Mouse (Mus musculus) small intestine, adult 2 months (tissue): ENCODE measurements around the gene Il20rb. TPM values are rescaled to one million over a fixed set of nuclear protein-coding genes. Genes with fewer than 3 reads are reported as not detected.

Experiments used
- H3K27ac ChIP-seq: fragments of 200-500 bp; 2 replicates; pipeline ENCODE4 v1.5.1; 2012; ENCODE audit warnings: low read depth, low read length, control low read depth, inconsistent platforms; ENCODE audit not compliant: insufficient read depth
- H3K27me3 ChIP-seq: fragments of 200-500 bp; 2 replicates; pipeline ENCODE4 v1.6.1; 2012; ENCODE audit warnings: mild to moderate bottlenecking, moderate library complexity, low read length, inconsistent platforms; ENCODE audit not compliant: control insufficient read depth, insufficient read depth
- H3K36me3 ChIP-seq: fragments of 200-500 bp; 2 replicates; pipeline ENCODE4 v1.6.1; 2012; ENCODE audit warnings: mild to moderate bottlenecking, low read length, control low read depth, inconsistent platforms; ENCODE audit not compliant: control insufficient read depth, insufficient read depth
- H3K4me1 ChIP-seq: fragments of 200-500 bp; 2 replicates; pipeline ENCODE4 v1.6.1; 2012; ENCODE audit warnings: low read length, inconsistent platforms, mixed read lengths; ENCODE audit not compliant: control insufficient read depth, insufficient read depth, insufficient read length
- H3K4me3 ChIP-seq: fragments of 200-500 bp; 2 replicates; pipeline ENCODE4 v1.5.1; 2012; ENCODE audit warnings: low read depth, mild to moderate bottlenecking, control low read depth, inconsistent platforms, low read length, moderate library complexity
- CTCF ChIP-seq: fragments of 200-500 bp; IDR thresholded peaks from 2 replicates; pipeline ENCODE4 v1.5.1; 2012; ENCODE audit warnings: low read depth, mild to moderate bottlenecking, control low read depth, inconsistent platforms, low read length, moderate library complexity, mixed read lengths; ENCODE audit not compliant: insufficient replicate concordance, insufficient read length; ENCODE audit errors: extremely low read depth
- POLR2A ChIP-seq: fragments of 200-500 bp; IDR thresholded peaks from 2 replicates; pipeline ENCODE4 v1.6.1; 2012; ENCODE audit warnings: low read depth, mild to moderate bottlenecking, control low read depth, inconsistent platforms, low read length, moderate library complexity
- WGBS: fragments of 180-500 bp; shearing (Covaris S2); methylation state at CpG from one replicate; pipeline ENCODE4 v1.1.7; 2018; 5-methylcytosine and 5-hydroxymethylcytosine counted together
- polyA plus RNA-seq: library from polyadenylated mRNA; depleted of rRNA; stranded (reverse); fragments of >200 nt; gene quantifications from 2 replicates; pipeline ENCODE4 v1.2.3, GENCODE M21; 2012

Gene Il20rb
- polyA plus RNA-seq, 1 experiment, result 1.1 TPM

DNA sequence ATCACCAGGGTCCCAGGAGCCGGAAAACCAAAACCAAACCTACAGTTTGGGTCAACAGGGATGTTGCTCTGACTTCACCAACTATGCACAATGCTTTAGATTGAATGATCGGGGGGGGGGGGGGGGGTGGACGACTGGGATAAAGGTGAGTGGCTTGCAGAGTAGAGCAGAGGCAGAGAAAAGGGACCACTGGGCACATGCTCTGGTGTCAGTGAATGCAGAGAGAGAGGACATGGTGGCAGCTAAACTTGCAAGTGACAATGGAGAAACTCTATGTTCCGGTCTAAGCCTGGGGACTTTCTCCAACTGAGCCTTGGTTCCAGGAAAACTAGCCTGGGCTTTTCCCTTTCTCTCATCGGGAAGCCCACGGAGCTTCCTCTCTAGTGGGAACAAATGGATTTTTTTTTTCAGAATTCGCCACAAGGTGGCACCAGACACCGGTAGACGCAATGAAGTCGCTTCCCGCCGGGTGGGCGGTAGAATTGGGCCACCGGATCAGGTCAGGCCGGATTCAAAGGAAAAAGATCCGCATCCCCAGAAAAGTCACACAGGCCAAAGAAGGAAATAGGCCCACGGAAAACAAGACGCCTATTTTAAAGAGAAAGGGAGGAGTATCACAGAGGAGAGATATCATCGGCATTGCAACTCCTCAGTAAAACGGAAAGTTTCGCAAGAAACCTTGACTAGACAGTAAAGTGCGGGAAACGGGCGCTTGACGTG, 32.5 kb downstream of the Il20rb start:
- WGBS, result 3% methylated on average over 25 of the region's 25 CpGs
- 0 out of 2 replicates have a peak, but pooled peaks cover 2% of the 10 kb centered on the region for H3K4me1 ChIP-seq
- H3K27me3 ChIP-seq, result no peaks in the 10 kb centered on the region
- TF ChIP-seq CTCF, result peak; percentile 89; the same call in 1 of the 2 replicates
- no peak for TF ChIP-seq POLR2A
- H3K4me3 ChIP-seq, result peak overlapping the region; percentile 61
- peaks cover 10% of the 10 kb centered on the region for H3K36me3 ChIP-seq
- H3K27ac ChIP-seq, result no peak overlapping the region

DNA sequence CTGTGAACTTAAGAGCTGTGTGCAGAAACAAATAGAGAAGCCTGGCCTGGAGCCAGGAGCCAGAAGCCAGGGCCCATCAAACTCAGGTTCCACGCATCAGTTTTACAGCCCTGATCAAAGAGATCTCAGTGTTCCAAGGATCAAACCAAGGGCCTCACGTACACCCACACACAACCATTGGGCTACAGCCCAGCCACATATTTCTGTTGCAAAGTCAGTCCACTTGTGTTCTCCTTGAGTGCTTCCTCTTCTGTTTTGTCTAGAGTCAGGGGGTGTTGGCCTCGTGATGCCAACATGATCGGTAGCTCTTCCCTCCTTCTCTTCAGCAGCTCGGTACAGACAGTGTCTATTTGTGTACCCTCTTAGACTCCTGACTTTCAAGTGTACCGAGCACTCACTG, 34.2 kb downstream of the Il20rb start:
- WGBS, result 10% methylated on average over 6 of the region's 6 CpGs
- Histone ChIP-seq H3K4me3 (no peak overlapping the region), H3K27ac (no peak overlapping the region), H3K36me3 (no peaks in the 10 kb centered on the region), H3K27me3 (no peaks in the 10 kb centered on the region), H3K4me1 (0 out of 2 replicates have a peak, but pooled peaks cover 2% of the 10 kb centered on the region)
- TF ChIP-seq POLR2A, result no peak
- TF ChIP-seq CTCF, result no peak

DNA sequence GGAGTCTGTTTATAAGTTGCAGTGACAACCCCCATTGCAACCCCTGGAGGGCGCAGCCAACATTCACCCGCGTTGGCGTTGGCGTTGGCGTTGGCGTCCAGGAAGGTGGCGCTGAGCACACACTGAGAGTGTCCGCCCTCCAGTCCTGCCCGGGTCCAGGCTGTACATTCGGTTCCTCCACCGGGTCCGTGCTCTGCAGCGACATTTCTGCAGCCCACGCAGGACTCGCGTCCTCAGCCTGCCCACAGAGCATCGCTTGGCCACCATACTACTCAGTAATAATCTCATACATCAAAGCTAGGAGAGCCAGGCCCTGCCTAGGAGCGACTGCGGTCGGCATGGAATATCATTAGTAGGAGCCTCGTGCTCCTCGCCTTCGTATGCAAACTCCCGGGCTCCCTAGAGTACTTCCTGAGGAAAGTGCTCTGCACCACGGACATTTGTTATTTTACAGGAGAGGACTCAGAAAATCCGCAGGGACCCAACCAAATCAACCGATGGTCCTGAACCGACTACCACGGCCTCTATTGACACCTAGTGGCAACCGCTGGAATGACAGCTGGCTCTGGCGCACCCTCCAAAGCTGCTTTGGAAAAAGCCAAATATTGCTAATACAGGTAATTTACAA, 40.4 kb downstream of the Il20rb start:
- peak overlapping the region; percentile 69 for H3K4me3 ChIP-seq
- H3K36me3 ChIP-seq, result no peaks in the 10 kb centered on the region
- peaks cover 4% of the 10 kb centered on the region; the same call in 1 of the 2 replicates for H3K4me1 ChIP-seq
- H3K27me3 ChIP-seq, result no peaks in the 10 kb centered on the region
- no peak overlapping the region for H3K27ac ChIP-seq
- WGBS, result 2% methylated on average over 32 of the region's 32 CpGs
- TF ChIP-seq CTCF (peak; percentile 93; the same call in 1 of the 2 replicates), POLR2A (0 out of 2 replicates have a peak, but pooled peaks have one; percentile 17)

DNA sequence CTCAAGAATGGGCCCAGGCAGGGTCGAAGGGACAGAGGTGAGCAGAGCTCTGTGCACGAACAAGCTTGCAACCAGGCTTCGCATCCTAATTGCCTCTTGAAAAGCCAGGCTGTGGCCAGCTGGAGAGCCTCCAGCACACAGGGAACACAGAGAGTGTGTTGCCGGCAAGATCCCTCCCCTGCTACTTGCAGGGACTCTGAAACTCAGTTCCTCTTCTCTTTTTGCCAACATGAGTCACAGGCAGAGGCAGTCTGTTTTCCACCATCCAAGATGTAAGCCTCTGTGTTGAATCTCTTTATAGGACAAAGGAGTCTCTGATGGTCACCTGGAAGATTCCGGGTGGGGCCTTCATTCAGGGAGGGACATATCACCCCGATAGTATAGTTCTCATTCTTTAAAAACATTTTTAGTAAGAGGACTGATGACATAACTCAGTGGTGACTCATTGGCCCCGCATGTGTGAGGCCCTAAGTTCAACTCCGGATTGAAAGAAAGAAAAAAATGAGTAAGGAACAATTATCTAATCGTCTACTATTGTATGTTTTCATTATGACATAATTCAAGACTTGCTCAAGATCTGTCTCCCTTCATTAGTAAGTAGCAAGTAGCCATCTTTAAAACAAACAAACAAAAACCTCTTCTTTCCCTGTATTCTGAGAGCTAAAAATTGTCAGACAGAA, 46.3 kb downstream of the Il20rb start:
- TF ChIP-seq POLR2A (no peak), CTCF (no peak)
- Histone ChIP-seq H3K27ac (0 out of 2 replicates have a peak overlapping the region, but pooled peaks have one; percentile 34), H3K27me3 (no peaks in the 10 kb centered on the region), H3K4me1 (no peaks in the 10 kb centered on the region), H3K36me3 (no peaks in the 10 kb centered on the region), H3K4me3 (no peak overlapping the region)
- WGBS, result 35% methylated on average over 9 of the region's 9 CpGs

DNA sequence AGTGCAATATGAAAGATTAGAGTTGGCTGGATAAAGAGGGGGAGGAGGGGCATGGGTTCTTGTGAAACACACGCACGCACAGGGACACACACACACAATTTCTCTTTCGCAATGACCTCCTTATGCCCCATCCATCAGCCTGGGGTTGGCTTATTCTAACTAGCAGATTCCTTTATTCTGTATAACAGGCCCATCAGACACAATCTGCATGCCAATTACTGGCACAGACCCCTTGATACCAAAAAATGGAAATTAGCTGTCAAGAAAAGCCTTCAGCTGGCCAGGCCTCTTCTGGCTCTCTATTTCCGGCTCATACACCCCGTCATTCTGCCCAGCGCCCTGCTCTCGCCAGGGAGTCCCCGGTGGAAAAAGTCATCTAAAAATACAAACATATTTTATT, 47.1 kb downstream of the Il20rb start:
- H3K27me3 ChIP-seq, result no peaks in the 10 kb centered on the region
- H3K4me3 ChIP-seq, result no peak overlapping the region
- TF ChIP-seq CTCF (no peak), POLR2A (no peak)
- no peaks in the 10 kb centered on the region for H3K36me3 ChIP-seq
- H3K27ac ChIP-seq, result no peak overlapping the region
- 87% methylated on average over 8 of the region's 8 CpGs for WGBS
- H3K4me1 ChIP-seq, result no peaks in the 10 kb centered on the region

DNA sequence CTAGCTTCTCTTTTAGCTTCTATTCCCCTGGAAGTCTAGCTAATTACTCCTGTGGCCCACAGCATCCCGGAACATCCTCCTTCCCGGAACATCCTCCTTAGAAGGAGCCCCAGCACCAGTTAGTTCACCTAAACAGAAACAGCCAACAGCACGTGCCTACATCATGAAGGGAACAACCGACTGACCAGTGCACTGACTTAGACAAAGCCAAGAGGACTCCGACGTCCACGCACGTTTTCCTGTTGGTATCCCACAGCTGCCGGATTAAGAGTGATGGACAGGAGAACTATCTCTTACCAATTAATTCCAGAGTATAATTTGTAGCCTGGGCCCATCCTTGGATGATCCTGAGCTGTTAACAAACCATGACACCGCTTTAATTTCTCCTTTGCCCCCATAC, 47.6 kb downstream of the Il20rb start:
- 91% methylated on average over 10 of the region's 10 CpGs for WGBS
- H3K4me3 ChIP-seq, result no peak overlapping the region
- H3K27me3 ChIP-seq, result no peaks in the 10 kb centered on the region
- no peaks in the 10 kb centered on the region for H3K4me1 ChIP-seq
- no peak for TF ChIP-seq CTCF
- no peak for TF ChIP-seq POLR2A
- no peak overlapping the region for H3K27ac ChIP-seq
- H3K36me3 ChIP-seq, result no peaks in the 10 kb centered on the region
